Mouse (Mus musculus) G1E (cell line): ENCODE measurements around the gene Dcst1. TPM values are rescaled to one million over a fixed set of nuclear protein-coding genes. Genes with fewer than 3 reads are reported as not detected.
A peak's percentile ranks its signal among the peaks of the same experiment; 100 is the strongest.

Experiments
- ATAC-seq: 2 replicates; pipeline ENCODE4 v1.8.0; 2016; ENCODE audit warnings: mild to moderate bottlenecking; ENCODE audit not compliant: insufficient number of reproducible peaks, poor library complexity, low FRiP score, severe bottlenecking; ENCODE audit errors: extremely low read depth
- DNase-seq: peaks from one replicate; pipeline ENCODE4 v3.0.0; 2012; ENCODE audit warnings: low spot score
- H3K27me3 ChIP-seq: 2 replicates; pipeline ENCODE4 v1.6.1; 2012; ENCODE audit warnings: mild to moderate bottlenecking, low read length, inconsistent platforms; ENCODE audit not compliant: insufficient read depth
- H3K36me3 ChIP-seq: replicated peaks from 2 replicates; pipeline ENCODE3; 2012; ENCODE audit warnings: mild to moderate bottlenecking, inconsistent platforms
- H3K4me1 ChIP-seq: 2 replicates; pipeline ENCODE4 v1.6.1; 2012; ENCODE audit warnings: low read depth, low read length, inconsistent platforms, mixed read lengths; ENCODE audit not compliant: insufficient read depth
- H3K4me3 ChIP-seq: 2 replicates; pipeline ENCODE4 v1.5.1; 2012; ENCODE audit warnings: low read depth, mild to moderate bottlenecking, inconsistent platforms, low read length, moderate library complexity, mixed read lengths
- H3K9me3 ChIP-seq: replicated peaks from 2 replicates; pipeline ENCODE4 v1.6.1; 2012; ENCODE audit warnings: inconsistent platforms
- CTCF ChIP-seq: IDR thresholded peaks from 2 replicates; pipeline ENCODE4 v1.5.1; 2012; ENCODE audit warnings: low read depth, low read length, inconsistent platforms, mixed read lengths
- GATA1 ChIP-seq: IDR thresholded peaks from 2 replicates; pipeline ENCODE4 v1.6.1; 2012; ENCODE audit warnings: borderline replicate concordance, low read length, inconsistent platforms, mixed read lengths
- GATA2 ChIP-seq: IDR thresholded peaks from 2 replicates; pipeline ENCODE4 v1.6.1; 2012; ENCODE audit warnings: low read depth, low read length, inconsistent platforms, borderline replicate concordance
- POLR2AphosphoS5 ChIP-seq: IDR thresholded peaks from 2 replicates; pipeline ENCODE4 v1.6.1; 2012; ENCODE audit warnings: low read depth, low read length, inconsistent platforms; ENCODE audit not compliant: insufficient replicate concordance
- TAL1 ChIP-seq: conservative IDR thresholded peaks from 2 replicates; pipeline ENCODE4 v1.6.1; 2012; ENCODE audit warnings: low read depth, low read length, inconsistent platforms, mixed read lengths
- polyA plus RNA-seq: library from polyadenylated mRNA; stranded (reverse); fragments of >175 nt; gene quantifications from 2 replicates; pipeline ENCODE4 v1.2.3, GENCODE M21; 2012
- total RNA-seq, 2 experiments: library from RNA; stranded (forward) in 1 of 2; stranded (reverse) in 1 of 2; fragments of 200-1000 nt in 1 of 2; fragments of >200 nt in 1 of 2; fragmentation: Nextera tagmentation in 1 of 2; gene quantifications; 2 replicates each; pipeline ENCODE4 v1.2.3; 2014 to 2017

The Dcst1 gene
- total and polyA plus RNA-seq, 3 experiments: 0.22 TPM; not detected in 2

DNA sequence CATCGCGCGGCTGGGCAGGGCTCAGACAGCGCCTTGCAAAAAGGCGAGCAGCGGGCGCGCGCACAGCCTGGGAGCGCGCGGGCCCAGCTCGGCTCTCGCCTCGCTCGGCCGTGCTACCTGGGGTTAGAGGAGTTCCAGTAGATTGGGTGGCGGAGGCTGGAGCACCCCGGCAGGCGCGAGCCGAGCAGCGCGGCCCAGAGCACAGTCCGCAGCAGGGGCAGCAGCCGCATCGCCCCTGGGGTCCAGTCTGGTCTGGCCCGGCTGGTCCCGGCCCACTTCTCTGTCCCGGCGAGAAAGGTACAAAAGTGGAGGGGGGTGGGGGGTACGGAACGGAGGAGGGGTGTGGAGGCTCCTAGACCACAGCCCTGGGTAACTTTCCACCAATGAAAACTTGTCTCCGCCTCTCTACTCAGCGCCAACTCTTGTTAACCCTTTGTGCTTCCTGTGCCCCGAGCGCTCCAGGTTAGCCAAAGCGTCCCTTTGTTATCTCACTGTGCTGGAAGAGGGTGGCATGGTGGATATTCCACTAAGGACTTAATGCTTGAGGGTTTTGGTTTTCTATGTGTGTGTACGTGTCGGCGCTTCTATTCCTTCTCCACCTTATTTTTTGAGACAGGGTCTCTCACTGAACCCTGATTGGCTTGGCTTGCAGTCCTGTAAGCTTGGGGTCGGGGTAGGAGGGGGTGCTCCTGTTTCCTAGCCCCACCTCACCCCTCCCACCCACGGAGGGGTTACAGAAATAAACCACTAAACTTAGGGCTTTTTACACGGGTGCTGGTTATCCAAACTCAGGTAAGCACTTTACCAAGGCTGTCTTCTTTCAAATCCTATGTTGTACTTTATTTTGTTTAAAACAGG lies 27.1 kb downstream of the Dcst1 start, which contains the start of gene Efna4:
Efna4 (minus strand) TSS at position 308 of the 858 bp plus-strand sequence.
- no peaks in the 10 kb centered on the region for H3K9me3 ChIP-seq
- TF ChIP-seq GATA1 (no peak), POLR2AphosphoS5 (no peak), CTCF (no peak), GATA2 (no peak), TAL1 (no peak)
- H3K4me1 ChIP-seq: peaks cover 15% of the 10 kb centered on the region
- ATAC-seq (no peak), DNase-seq (no peak)
- no peaks in the 10 kb centered on the region for H3K36me3 ChIP-seq
- H3K4me3 ChIP-seq: peak within 1 kb of the TSS; percentile 56; the same call in 1 of the 2 replicates
- peaks cover 77% of the 10 kb centered on the region for H3K27me3 ChIP-seq

DNA sequence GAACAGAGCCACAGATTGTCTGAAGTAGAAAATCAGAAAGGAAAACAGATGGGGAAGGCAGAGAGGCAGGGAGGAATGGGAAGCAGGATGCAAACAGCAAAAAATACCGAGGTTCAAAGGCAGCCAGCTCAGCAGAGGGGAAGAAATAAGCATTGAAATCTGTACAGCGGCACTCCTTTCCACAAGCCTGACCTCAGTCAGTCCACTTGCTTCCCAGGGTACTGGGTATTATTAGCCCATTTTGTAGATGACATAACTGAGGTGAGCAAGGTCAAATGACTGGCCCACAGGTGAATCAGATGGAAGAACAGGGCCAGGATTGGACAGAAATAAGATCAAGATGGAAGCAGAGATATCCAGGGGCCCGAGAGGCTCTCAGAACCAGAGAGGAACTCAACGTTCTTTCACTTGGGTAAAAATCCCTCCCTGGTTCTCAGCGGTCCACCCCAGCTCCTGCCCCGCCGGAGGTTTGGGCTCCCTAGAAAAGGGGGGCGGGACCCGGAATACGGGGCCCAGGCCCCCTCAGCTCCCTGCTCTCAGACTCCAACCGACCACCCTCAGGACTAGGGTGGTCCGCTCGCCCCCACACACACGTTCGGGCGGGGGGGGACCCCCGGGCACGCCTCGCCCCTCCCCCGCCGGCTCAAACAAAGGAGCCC lies 27.9 kb downstream of the Dcst1 start:
- Histone ChIP-seq H3K27me3 (peaks cover 77% of the 10 kb centered on the region), H3K36me3 (no peaks in the 10 kb centered on the region), H3K4me1 (peaks cover 15% of the 10 kb centered on the region), H3K9me3 (no peaks in the 10 kb centered on the region), H3K4me3 (peak overlapping the region; percentile 56; the same call in 1 of the 2 replicates)
- ATAC-seq (no peak), DNase-seq (no peak)
- TF ChIP-seq POLR2AphosphoS5 (no peak), TAL1 (no peak), CTCF (no peak), GATA2 (no peak), GATA1 (no peak)

DNA sequence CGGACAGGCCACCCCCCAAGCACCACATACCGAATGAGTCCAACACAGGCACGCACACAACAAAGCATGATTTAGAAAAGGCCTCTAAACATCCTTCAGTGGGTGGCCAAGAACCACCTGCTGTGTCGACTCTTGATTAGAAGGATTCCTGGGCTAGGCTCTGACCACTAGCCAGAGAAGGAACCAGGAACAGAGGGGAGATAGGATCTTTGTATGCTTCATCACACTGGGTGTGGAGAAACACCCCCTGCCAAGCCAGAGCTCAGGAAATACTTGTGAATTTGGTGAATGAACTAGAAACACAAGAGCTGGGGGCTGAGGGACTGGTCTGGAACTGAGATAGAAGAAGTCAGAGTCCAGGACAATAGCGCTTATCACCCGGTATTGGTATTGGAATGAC lies 28.5 kb downstream of the Dcst1 start:
- Histone ChIP-seq H3K9me3 (no peaks in the 10 kb centered on the region), H3K27me3 (peaks cover 75% of the 10 kb centered on the region), H3K4me1 (peaks cover 16% of the 10 kb centered on the region), H3K4me3 (no peak overlapping the region), H3K36me3 (no peaks in the 10 kb centered on the region)
- ATAC-seq (no peak), DNase-seq (no peak)
- TF ChIP-seq GATA2: no peak
- TF ChIP-seq POLR2AphosphoS5: no peak
- TF ChIP-seq GATA1: no peak
- TF ChIP-seq CTCF: no peak
- TF ChIP-seq TAL1: no peak

DNA sequence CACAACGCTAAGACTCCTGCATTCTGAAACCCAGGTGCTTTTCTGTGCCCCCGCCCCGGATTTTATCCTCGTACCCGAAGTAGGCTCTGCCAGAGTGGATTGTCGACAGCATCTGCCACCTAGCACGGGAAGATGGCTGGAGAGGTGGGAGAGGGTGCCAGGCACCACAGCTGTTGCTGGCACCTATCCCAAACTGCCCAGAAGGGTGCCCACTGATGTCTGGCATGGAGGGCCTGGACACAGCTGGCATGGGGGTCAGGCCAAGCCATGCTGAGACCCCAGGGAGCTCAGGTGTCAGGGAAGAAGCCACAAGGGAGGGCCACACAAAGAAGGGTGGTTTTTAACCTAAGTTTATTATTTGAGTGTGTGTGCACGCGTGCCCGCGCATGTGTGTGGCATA lies 32.0 kb downstream of the Dcst1 start:
- Histone ChIP-seq H3K27me3 (peaks cover 56% of the 10 kb centered on the region), H3K4me1 (peaks cover 15% of the 10 kb centered on the region), H3K9me3 (no peaks in the 10 kb centered on the region), H3K36me3 (no peaks in the 10 kb centered on the region), H3K4me3 (no peak overlapping the region)
- TF ChIP-seq POLR2AphosphoS5 (no peak), TAL1 (no peak), CTCF (no peak), GATA1 (no peak)
- ATAC-seq: no peak
- DNase-seq: no peak

DNA sequence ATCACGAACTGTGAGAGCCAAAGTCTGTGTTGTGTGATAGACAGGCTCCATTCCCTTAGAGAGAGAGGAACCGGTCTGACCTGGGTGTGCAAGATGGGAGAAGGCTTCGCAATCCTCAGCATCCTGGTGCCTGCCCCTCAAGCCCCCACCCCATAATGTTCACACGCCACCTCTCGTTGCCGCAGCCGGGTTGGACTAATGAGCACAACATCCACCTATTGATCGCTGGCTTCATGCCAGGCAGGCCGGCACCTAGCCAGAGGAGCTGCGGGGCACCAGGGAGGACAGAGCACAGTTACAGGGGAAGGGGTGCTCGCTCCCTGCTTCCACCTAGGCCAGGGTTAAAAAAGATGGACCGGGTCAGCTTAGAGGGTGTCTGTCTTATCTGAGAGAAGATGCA lies 32.6 kb downstream of the Dcst1 start:
- H3K27me3 ChIP-seq: peaks cover 50% of the 10 kb centered on the region
- TF ChIP-seq TAL1: no peak
- no peak for TF ChIP-seq GATA1
- TF ChIP-seq CTCF: no peak
- TF ChIP-seq POLR2AphosphoS5: no peak
- TF ChIP-seq GATA2: no peak
- H3K4me1 ChIP-seq: peaks cover 9% of the 10 kb centered on the region
- H3K36me3 ChIP-seq: no peaks in the 10 kb centered on the region
- ATAC-seq: no peak
- H3K4me3 ChIP-seq: no peak overlapping the region
- no peaks in the 10 kb centered on the region for H3K9me3 ChIP-seq
- DNase-seq: no peak

DNA sequence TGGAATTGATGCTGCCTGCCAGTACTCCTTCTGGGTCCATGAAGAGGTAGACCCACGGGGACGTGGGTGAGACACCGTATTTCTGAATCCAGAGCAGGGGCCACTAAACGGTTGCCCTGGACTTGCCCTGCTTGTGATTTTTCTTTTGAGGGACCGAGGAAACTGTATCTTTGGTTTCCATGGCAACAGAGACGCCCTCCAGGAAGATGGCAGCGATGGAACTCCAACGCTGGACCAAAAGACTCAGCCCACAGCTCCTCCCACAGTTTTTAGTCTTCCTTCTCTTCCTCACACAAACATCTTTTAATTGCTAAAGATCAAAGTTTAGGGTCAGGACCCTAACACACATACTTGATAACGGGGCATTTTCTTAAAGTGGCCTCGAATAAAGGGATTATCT lies 33.0 kb downstream of the Dcst1 start:
- Histone ChIP-seq H3K4me3 (no peak overlapping the region), H3K36me3 (no peaks in the 10 kb centered on the region), H3K27me3 (peaks cover 47% of the 10 kb centered on the region), H3K9me3 (no peaks in the 10 kb centered on the region), H3K4me1 (peaks cover 8% of the 10 kb centered on the region; the same call in 1 of the 2 replicates)
- no peak for TF ChIP-seq POLR2AphosphoS5
- no peak for TF ChIP-seq TAL1
- TF ChIP-seq CTCF: no peak
- TF ChIP-seq GATA1: no peak
- no peak for TF ChIP-seq GATA2
- no peak for ATAC-seq
- DNase-seq: no peak
